Mouse (Mus musculus) hindbrain, embryonic 13.5 days (tissue): ENCODE data around the gene Rgl1. TPM values are rescaled to one million over a fixed set of nuclear protein-coding genes. Genes with fewer than 3 reads are reported as not detected.

Experiments
- ATAC-seq: fragments of 200-750 bp; cut with Nextera tagmentation; 2 replicates; pipeline ENCODE4 v1.8.0; 2017; ENCODE audit warnings: moderate TSS enrichment; ENCODE audit not compliant: low FRiP score
- H3K27ac ChIP-seq: fragments of 300-500 bp; sonication (generic); 2 replicates; pipeline ENCODE4 v1.5.1; 2015; ENCODE audit warnings: inconsistent platforms, mild to moderate bottlenecking, moderate library complexity
- H3K27me3 ChIP-seq: fragments of 300-500 bp; sonication (generic); 2 replicates; pipeline ENCODE4 v1.6.1; 2015; ENCODE audit warnings: mild to moderate bottlenecking, inconsistent platforms
- H3K36me3 ChIP-seq: fragments of 300-500 bp; sonication (generic); 2 replicates; pipeline ENCODE4 v1.6.1; 2015; ENCODE audit warnings: mild to moderate bottlenecking, inconsistent platforms
- H3K4me1 ChIP-seq: fragments of 300-500 bp; sonication (generic); replicated peaks from 2 replicates; pipeline ENCODE4 v1.6.1; 2015; ENCODE audit warnings: inconsistent platforms
- H3K4me2 ChIP-seq: fragments of 300-500 bp; sonication (generic); 2 replicates; pipeline ENCODE4 v1.6.1; 2015; ENCODE audit warnings: inconsistent platforms, mild to moderate bottlenecking, moderate library complexity
- H3K4me3 ChIP-seq: fragments of 300-500 bp; sonication (generic); 2 replicates; pipeline ENCODE4 v1.5.1; 2015; ENCODE audit warnings: mild to moderate bottlenecking, inconsistent platforms
- H3K9ac ChIP-seq: fragments of 300-500 bp; sonication (generic); 2 replicates; pipeline ENCODE4 v1.6.1; 2015; ENCODE audit warnings: mild to moderate bottlenecking, inconsistent platforms
- H3K9me3 ChIP-seq: fragments of 300-500 bp; sonication (generic); 2 replicates; pipeline ENCODE4 v1.6.1; 2016; ENCODE audit warnings: inconsistent platforms
- WGBS: fragments of 180-500 bp; shearing (Covaris S2); methylation state at CpG from one replicate; pipeline ENCODE4 v1.1.7; 2015; 5-methylcytosine and 5-hydroxymethylcytosine counted together
- polyA plus RNA-seq: library from polyadenylated mRNA; unstranded; fragments of >200 nt; fragmentation: Nextera tagmentation; extraction: Ambion mirVana; gene quantifications from 2 replicates; pipeline ENCODE4 v1.2.1, GENCODE M21; 2015

Gene Rgl1
- polyA plus RNA-seq, 1 experiment from 2014 or later: 19.8 TPM

DNA sequence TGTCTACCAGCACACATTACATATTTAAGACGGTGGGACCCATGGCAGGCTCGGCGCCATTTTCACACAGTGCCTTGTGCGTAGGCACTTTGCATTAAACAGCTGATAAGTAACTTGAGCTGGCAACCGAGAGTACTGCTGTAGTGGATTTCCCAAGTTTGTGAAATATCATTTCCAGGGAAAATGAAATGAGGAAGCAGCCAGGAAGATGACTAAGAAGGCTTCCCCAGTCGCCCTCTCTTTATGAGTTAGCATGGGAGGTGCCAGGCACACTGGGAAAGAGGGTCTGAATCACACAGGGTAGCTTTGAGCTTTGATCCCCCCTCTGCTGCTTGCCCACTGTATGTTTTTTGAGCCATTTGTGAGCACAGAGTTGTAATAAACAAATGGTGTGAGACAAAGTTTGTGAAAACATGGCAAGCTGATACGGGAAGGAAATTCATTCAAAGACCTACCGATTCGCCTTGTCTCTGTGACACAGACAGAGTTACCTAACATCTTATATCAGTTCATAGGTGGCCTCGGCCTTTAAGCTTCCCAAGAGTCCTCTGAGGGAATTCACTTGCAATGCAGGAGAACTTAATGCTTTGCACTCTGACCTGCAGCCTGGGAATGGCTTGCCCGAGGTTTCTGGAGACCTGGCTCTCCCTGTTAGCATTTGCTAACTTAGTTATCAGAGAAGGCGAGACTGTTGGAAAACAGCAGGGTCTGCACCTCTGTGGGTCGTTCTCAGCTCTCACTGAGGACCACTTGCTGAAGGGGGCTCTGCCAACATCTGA is 184.8 kb downstream of the Rgl1 start:
- Histone ChIP-seq H3K4me2 (no peak overlapping the region), H3K9ac (no peak overlapping the region), H3K4me1 (peaks cover 22% of the 10 kb centered on the region), H3K4me3 (no peak overlapping the region), H3K27ac (no peak overlapping the region; the same call in 1 of the 2 replicates), H3K27me3 (no peaks in the 10 kb centered on the region), H3K36me3 (no peaks in the 10 kb centered on the region), H3K9me3 (no peaks in the 10 kb centered on the region)
- ATAC-seq: no peak
- WGBS: 82% methylated on average over 13 of the region's 13 CpGs

DNA sequence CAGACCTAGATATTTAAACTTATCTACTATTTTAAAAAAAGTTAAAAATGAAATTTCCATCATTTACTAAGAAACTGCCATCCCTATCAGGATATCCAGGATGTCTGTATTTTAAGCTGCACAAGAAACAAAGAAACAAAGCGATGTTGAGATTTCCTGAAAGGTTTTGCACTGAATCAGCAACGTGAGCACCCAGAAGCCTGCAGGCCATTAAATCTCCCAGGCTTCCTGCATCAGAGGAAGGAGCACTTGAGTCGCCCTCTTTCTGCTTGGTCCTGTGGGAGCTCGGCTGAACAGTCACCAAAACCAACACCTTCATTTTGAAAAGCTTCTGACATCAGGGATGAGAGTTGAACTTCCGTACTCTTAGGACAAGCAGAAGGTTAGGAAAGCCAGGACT is 187.2 kb downstream of the Rgl1 start:
- Histone ChIP-seq H3K4me3 (no peak overlapping the region), H3K9me3 (no peaks in the 10 kb centered on the region), H3K27me3 (no peaks in the 10 kb centered on the region), H3K4me1 (peaks cover 37% of the 10 kb centered on the region), H3K36me3 (no peaks in the 10 kb centered on the region), H3K27ac (no peak overlapping the region), H3K4me2 (no peak overlapping the region), H3K9ac (no peak overlapping the region)
- no peak for ATAC-seq
- 74% methylated on average over 5 of the region's 5 CpGs for WGBS

DNA sequence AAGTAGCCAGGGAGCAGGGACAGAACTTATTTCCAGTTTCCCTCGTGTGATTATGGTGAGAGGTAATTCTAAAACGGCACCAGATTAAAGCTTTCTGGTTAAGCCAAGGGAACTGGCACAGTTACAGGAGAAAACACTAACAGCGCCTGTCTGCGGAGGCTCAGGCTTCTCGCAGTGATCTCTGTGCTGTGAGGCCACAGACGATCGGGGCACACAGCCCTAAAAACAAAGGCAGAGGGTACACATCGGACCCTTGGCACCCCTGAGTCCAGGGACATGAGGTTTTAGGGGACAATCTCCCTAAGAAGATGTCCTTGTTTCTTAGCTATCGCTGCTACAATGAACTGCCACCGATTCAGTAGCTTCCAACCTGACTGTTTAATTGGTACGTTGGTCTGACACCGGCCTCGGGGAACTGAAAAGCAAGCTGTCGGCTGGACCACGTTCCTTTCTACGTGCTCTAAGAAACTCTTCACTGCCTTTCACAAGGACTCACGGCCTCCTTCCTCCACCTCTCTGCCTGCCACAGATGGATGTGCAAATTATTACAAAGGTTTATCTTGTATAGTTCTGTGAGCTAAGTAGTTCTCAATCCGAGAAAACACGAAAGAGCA is 187.9 kb downstream of the Rgl1 start:
- H3K27ac ChIP-seq: no peak overlapping the region
- WGBS: 40% methylated on average over 19 of the region's 19 CpGs

DNA sequence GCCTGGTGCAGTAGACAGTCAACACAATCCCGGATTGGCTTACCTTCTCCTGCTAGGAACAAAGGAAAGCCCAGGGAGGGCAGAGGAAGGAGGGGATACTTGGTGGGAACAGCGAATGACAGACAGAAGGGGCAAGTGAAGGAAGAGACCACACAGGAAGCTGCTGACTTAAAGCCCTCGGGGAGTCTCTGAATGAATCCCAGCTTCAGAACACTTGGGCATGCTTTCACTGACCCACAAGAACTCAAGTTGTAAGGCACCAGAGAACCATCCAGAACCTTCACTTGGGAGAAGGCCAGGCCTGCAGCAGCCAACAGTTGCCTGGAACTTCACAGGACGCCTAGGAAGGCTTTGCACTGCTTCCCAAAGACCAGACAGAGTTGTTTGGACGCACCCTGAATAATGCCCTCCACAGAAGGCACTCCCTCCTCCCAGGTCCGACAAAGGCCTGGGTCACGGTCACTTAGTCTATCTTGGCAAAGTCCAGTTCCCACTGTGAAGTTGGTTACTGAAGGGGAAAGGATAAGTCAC is 189.5 kb downstream of the Rgl1 start:
- Histone ChIP-seq H3K36me3 (no peaks in the 10 kb centered on the region), H3K27me3 (no peaks in the 10 kb centered on the region), H3K4me2 (no peak overlapping the region), H3K9ac (no peak overlapping the region), H3K4me3 (no peak overlapping the region), H3K9me3 (no peaks in the 10 kb centered on the region), H3K4me1 (peaks cover 48% of the 10 kb centered on the region), H3K27ac (no peak overlapping the region)
- WGBS: 7% methylated on average over 7 of the region's 7 CpGs
- ATAC-seq: no peak

More for the DNA sequence above, 187.9 kb downstream of the Rgl1 start:
- H3K9me3 ChIP-seq: no peaks in the 10 kb centered on the region
- peak overlapping the region; percentile 34; the same call in 1 of the 2 replicates for H3K4me2 ChIP-seq
- peaks cover 43% of the 10 kb centered on the region for H3K4me1 ChIP-seq
- H3K9ac ChIP-seq: peak overlapping the region; percentile 49; the same call in 1 of the 2 replicates
- H3K36me3 ChIP-seq: no peaks in the 10 kb centered on the region
- ATAC-seq: no peak
- H3K4me3 ChIP-seq: no peak overlapping the region
- H3K27me3 ChIP-seq: no peaks in the 10 kb centered on the region

DNA sequence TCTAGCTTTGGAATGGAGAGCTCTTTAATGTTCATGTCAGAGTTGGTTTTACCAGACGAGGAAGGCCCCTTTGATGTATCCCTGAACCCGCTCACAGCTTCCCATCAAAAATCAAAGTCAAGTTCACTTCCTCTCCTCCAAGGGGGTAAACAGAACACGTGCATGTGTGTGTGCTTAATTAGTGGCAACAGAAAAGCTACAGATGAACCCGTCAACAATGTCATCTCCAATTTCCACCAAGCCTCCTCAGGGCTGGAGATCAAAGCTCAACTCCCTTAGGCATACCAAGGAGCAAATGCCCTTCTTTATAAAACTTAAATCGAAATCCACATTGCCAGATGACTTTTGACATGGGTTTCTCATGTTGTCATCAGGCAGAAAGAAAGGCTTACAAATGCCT is 191.1 kb downstream of the Rgl1 start:
- ATAC-seq: no peak

DNA sequence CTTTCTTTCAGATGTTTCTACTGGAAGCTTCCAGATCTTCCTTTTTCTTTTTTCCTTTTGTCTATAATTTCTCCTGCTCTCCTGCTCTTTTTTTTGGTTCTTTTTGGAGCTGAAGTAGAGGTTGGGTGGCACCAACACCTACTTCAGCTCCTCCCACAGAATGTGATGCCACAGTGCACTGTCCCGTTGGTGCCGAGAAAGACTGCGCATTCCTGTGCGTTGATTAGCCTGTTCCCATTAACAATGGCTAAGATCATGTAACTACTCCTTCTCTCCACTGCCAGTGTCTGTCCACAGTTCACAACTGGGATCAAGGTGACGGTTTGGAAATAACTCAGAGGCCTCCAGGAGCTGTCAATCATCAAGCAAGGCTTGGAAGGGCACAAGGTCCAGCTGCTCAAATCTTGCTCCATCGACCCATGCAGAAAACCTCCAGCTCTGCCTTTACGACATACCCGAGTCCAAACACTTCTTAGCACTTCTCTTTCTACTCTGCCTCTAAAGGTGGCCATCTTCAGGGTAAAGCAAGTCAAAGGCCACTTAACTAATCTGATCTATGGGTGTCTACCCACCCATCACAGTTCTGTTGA is 192.6 kb downstream of the Rgl1 start:
- Histone ChIP-seq H3K27ac (no peak overlapping the region; the same call in 1 of the 2 replicates), H3K4me1 (peaks cover 46% of the 10 kb centered on the region), H3K9ac (no peak overlapping the region), H3K27me3 (no peaks in the 10 kb centered on the region), H3K36me3 (no peaks in the 10 kb centered on the region; the same call in 1 of the 2 replicates), H3K9me3 (no peaks in the 10 kb centered on the region), H3K4me2 (no peak overlapping the region), H3K4me3 (no peak overlapping the region)
- ATAC-seq: no peak
- WGBS: 50% methylated on average over 8 of the region's 8 CpGs

More for the DNA sequence above, 191.1 kb downstream of the Rgl1 start:
- Histone ChIP-seq H3K4me3 (no peak overlapping the region), H3K36me3 (no peaks in the 10 kb centered on the region; the same call in 1 of the 2 replicates), H3K4me1 (peaks cover 46% of the 10 kb centered on the region), H3K27ac (no peak overlapping the region), H3K4me2 (no peak overlapping the region), H3K9me3 (no peaks in the 10 kb centered on the region), H3K27me3 (no peaks in the 10 kb centered on the region), H3K9ac (no peak overlapping the region)
- 68% methylated on average over 5 of the region's 5 CpGs for WGBS

DNA sequence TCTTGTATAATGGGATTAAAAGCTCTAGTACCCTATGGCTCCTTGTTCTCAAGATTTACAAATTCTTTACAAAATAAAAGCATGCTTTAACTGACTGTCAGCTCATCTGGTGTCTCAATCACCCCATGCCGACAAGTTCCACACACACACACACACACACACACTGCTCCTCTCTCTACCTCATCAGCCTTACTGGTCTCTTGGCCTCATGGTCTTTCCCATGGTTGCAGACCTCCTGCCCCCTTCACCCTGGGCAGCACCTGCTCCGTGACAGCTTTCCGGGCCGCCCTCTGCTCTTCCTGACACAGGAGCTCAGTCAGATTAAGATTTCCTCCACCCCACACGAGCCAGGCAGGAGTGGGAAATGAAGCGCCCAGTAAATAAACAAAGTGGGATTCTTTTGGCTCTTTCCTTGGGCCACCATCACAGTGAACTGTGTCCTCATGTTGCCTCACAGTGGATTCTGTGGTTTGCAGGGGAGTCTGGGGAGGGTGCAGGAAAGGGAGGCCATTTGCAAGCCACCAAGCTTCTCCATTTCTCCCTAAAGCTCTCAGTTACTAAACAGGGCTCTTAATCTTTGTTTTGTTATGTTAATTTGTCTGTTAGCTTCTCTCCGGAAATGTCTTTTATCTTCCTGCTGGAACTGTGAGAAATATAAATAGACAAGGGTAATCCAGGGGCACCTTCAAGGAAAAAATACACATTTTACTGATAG is 193.2 kb downstream of the Rgl1 start:
- Histone ChIP-seq H3K36me3 (no peaks in the 10 kb centered on the region; the same call in 1 of the 2 replicates), H3K4me3 (no peak overlapping the region), H3K9ac (no peak overlapping the region), H3K27me3 (no peaks in the 10 kb centered on the region), H3K9me3 (no peaks in the 10 kb centered on the region), H3K4me1 (peaks cover 40% of the 10 kb centered on the region), H3K27ac (0 out of 2 replicates have a peak overlapping the region, but pooled peaks have one; percentile 35), H3K4me2 (no peak overlapping the region)
- WGBS: 24% methylated on average over 7 of the region's 7 CpGs
- no peak for ATAC-seq

DNA sequence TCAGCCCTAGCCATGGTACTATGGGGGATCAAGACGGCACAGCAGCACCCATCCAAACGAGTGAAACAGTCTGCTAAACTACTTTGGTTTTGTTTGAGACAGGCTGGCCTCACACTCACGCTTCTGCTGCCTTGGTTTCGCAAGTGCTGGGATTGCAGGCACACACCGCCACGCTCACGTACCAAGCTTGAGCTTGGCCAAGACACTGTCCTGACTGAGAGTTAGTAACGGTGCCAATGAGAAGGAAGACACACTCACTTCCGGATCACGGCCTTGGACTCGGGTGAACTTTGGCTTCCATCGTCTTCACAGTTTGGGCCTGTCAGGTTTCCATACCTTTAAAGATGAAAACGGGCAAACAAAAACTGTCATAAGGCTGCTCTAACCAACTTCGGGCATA is 194.8 kb downstream of the Rgl1 start:
- H3K9me3 ChIP-seq: no peaks in the 10 kb centered on the region
- H3K36me3 ChIP-seq: no peaks in the 10 kb centered on the region; the same call in 1 of the 2 replicates
- 96% methylated on average over 14 of the region's 14 CpGs for WGBS
- H3K4me2 ChIP-seq: no peak overlapping the region
- no peak overlapping the region for H3K27ac ChIP-seq
- peaks cover 32% of the 10 kb centered on the region for H3K4me1 ChIP-seq
- no peaks in the 10 kb centered on the region for H3K27me3 ChIP-seq
- no peak for ATAC-seq
- no peak overlapping the region for H3K9ac ChIP-seq
- no peak overlapping the region for H3K4me3 ChIP-seq

DNA sequence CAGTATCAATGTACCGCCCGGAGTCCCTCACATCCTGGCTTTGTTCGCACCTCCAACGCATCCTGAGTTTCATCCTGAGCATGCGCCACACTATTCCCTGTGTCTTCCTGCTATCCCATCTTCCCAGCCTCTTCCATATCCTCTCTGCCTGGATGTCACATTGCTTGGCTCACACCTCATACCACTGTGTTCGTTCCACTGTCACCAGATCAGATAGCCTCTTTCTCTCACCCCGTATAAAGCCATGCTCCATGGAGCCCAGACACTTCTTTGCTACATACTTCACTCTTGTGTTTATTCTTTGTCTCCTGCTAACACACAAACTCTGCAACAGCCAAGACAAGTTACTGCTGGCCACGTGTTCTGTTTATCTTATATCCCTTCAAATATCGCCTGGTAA is 195.5 kb downstream of the Rgl1 start:
- no peaks in the 10 kb centered on the region for H3K27me3 ChIP-seq
- no peaks in the 10 kb centered on the region; the same call in 1 of the 2 replicates for H3K36me3 ChIP-seq
- H3K27ac ChIP-seq: no peak overlapping the region
- H3K9ac ChIP-seq: no peak overlapping the region
- H3K9me3 ChIP-seq: no peaks in the 10 kb centered on the region
- H3K4me2 ChIP-seq: no peak overlapping the region
- ATAC-seq: no peak
- H3K4me1 ChIP-seq: peaks cover 25% of the 10 kb centered on the region
- WGBS: 92% methylated on average over 9 of the region's 9 CpGs
- no peak overlapping the region for H3K4me3 ChIP-seq

DNA sequence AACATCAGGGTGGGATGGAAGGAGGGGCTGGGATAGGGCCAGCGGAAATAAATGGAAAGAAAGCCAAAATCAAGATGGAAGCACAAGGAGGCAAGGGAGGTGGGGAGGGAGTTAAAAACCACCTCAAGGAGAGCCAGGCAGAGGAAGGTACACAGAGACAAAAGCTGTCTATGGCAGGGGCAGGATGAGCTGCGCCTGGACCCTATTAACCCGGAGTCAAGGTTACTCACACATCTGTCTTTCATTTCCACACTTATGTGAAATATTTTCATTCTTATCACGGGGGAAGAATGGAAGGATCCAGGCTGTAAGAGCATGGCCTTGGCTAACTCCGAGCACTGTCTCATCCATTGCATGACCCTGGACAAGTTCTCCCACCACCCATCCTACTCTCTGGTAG is 202.9 kb downstream of the Rgl1 start:
- H3K36me3 ChIP-seq: no peaks in the 10 kb centered on the region
- H3K9me3 ChIP-seq: no peaks in the 10 kb centered on the region
- no peak overlapping the region for H3K27ac ChIP-seq
- no peak overlapping the region for H3K9ac ChIP-seq
- H3K27me3 ChIP-seq: no peaks in the 10 kb centered on the region
- peaks cover 17% of the 10 kb centered on the region for H3K4me1 ChIP-seq
- no peak overlapping the region for H3K4me2 ChIP-seq
- no peak for ATAC-seq
- WGBS: 84% methylated on average over 5 of the region's 5 CpGs
- H3K4me3 ChIP-seq: no peak overlapping the region

DNA sequence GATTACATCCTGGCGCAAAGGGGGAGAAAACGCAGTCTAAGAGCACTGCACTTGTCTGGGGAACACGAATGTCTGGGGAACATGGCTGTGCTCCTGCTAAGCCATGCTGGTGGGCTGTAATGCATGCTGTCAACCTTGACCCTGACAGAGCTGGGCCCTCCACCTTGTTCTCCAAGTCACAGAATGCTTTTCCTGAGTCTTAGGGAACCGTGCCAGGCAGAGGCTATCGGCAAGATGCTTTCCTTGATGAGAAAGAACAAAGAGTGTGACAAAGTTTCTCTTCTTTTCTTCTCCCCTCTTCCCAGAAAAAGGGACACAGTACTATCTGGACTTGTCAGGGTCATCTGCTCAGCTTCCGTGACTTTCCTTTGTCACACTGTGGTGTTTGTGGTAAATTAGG is 203.3 kb downstream of the Rgl1 start:
- Histone ChIP-seq H3K4me3 (no peak overlapping the region), H3K9ac (no peak overlapping the region), H3K9me3 (no peaks in the 10 kb centered on the region), H3K4me2 (no peak overlapping the region), H3K4me1 (peaks cover 17% of the 10 kb centered on the region), H3K36me3 (no peaks in the 10 kb centered on the region), H3K27ac (no peak overlapping the region), H3K27me3 (no peaks in the 10 kb centered on the region)
- 79% methylated on average over 6 of the region's 6 CpGs for whole genome bisulfite sequencing
- no peak for ATAC-seq

DNA sequence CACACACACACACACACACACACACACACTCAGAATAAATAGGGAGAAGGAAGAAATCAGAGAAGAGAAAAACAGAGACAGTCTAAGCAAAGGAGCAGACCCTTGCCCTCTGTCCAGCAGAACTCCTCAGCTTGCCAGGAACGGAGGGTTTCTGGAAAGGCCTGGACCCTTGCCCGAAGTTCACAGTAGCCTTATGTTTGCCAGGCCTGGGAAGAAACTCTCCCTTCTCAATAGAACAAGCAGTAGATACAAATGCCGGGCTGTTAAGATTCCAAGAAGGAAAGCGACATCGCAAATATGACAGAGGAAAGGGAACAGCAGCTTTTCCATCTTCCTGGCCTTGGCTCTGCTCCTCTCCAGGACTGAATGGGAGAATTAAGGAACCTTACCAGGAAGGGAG is 205.7 kb downstream of the Rgl1 start:
- H3K27ac ChIP-seq: peak overlapping the region; percentile 46; the same call in 1 of the 2 replicates
- WGBS: 80% methylated on average over 5 of the region's 5 CpGs
- ATAC-seq: no peak

More for the DNA sequence above, 205.7 kb downstream of the Rgl1 start:
- H3K4me3 ChIP-seq: no peak overlapping the region
- H3K4me1 ChIP-seq: peaks cover 30% of the 10 kb centered on the region
- no peaks in the 10 kb centered on the region for H3K27me3 ChIP-seq
- no peaks in the 10 kb centered on the region for H3K36me3 ChIP-seq
- no peak overlapping the region for H3K4me2 ChIP-seq
- no peaks in the 10 kb centered on the region for H3K9me3 ChIP-seq
- no peak overlapping the region for H3K9ac ChIP-seq
